Mouse (Mus musculus): ENCODE data around the gene Manba.
"Not testable (repeated sequence)": the region's sequence is repeated elsewhere in the genome, so short reads cannot be mapped to it uniquely, and the experiment has no call there.

Manba gene

GRCm38 (mm10) chr3:135484650-135485049 is 761 bp upstream of the Manba start:
- in situ Hi-C loops (cut with MboI; ENCODE audit: unreplicated experiment in 2 of 2): not testable (repeated sequence)

GRCm38 (mm10) chr3:135485900-135486241 is 460 bp downstream of the Manba start:
- in situ Hi-C loops (cut with MboI; ENCODE audit: unreplicated experiment in 2 of 2): no loop called here

GRCm38 (mm10) chr3:135486351-135486750 is 940 bp downstream of the Manba start:
- in situ Hi-C loops (cut with MboI; ENCODE audit: unreplicated experiment in 2 of 2): no loop called here

- in situ Hi-C loops (cut with MboI; ENCODE audit: unreplicated experiment in 2 of 2): no loop called here
These were observed 2.4 kb downstream of the Manba start for GRCm38 (mm10) chr3:135487803-135488202.

GRCm38 (mm10) chr3:135489865-135490520 is 4.6 kb downstream of the Manba start:
- in situ Hi-C loops (cut with MboI; ENCODE audit: unreplicated experiment in 2 of 2): no loop called here

- in situ Hi-C loops (cut with MboI; ENCODE audit: unreplicated experiment in 2 of 2): no loop called here
These were observed 5.7 kb downstream of the Manba start for GRCm38 (mm10) chr3:135491102-135491501.

GRCm38 (mm10) chr3:135493320-135493719 is 7.9 kb downstream of the Manba start:
- in situ Hi-C loops (cut with MboI; ENCODE audit: unreplicated experiment in 2 of 2): not testable (repeated sequence)

GRCm38 (mm10) chr3:135497956-135498355 is 12.5 kb downstream of the Manba start:
- in situ Hi-C loops (cut with MboI; ENCODE audit: unreplicated experiment in 2 of 2): not testable (repeated sequence)

- in situ Hi-C loops (cut with MboI; ENCODE audit: unreplicated experiment in 2 of 2): no loop called here
These were observed 13.5 kb downstream of the Manba start for GRCm38 (mm10) chr3:135498891-135499290.

- in situ Hi-C loops (cut with MboI; ENCODE audit: unreplicated experiment in 2 of 2): loop anchor here in 1 of 2 experiments (25.0 kb wide), 2 partner anchors 209 to 791 kb away; no protein-coding TSS in a partner anchor
These were observed 17.7 kb downstream of the Manba start for GRCm38 (mm10) chr3:135503160-135503559.

- in situ Hi-C loops (cut with MboI; ENCODE audit: unreplicated experiment in 2 of 2): loop anchor here (5.0 to 25.0 kb wide), 5 partner anchors 77 to 793 kb away; no protein-coding TSS in a partner anchor
These were observed 20.0 kb downstream of the Manba start for GRCm38 (mm10) chr3:135505369-135505909.

- in situ Hi-C loops (cut with MboI; ENCODE audit: unreplicated experiment in 2 of 2): loop anchor here (5.0 to 25.0 kb wide), 5 partner anchors 76 to 794 kb away; no protein-coding TSS in a partner anchor
These were observed 20.6 kb downstream of the Manba start for GRCm38 (mm10) chr3:135505916-135506482.

- in situ Hi-C loops (cut with MboI; ENCODE audit: unreplicated experiment in 2 of 2): loop anchor here (5.0 to 25.0 kb wide), 5 partner anchors 75 to 795 kb away; no protein-coding TSS in a partner anchor
These were observed 22.1 kb downstream of the Manba start for GRCm38 (mm10) chr3:135507506-135507905.

GRCm38 (mm10) chr3:135508191-135508590 is 22.8 kb downstream of the Manba start:
- in situ Hi-C loops (cut with MboI; ENCODE audit: unreplicated experiment in 2 of 2): loop anchor here (5.0 to 25.0 kb wide), 5 partner anchors 74 to 796 kb away; no protein-coding TSS in a partner anchor

- in situ Hi-C loops (cut with MboI; ENCODE audit: unreplicated experiment in 2 of 2): loop anchor here (5.0 to 25.0 kb wide), 4 partner anchors 72 to 798 kb away; no protein-coding TSS in a partner anchor
These were observed 25.0 kb downstream of the Manba start for GRCm38 (mm10) chr3:135510372-135510771.

- in situ Hi-C loops (cut with MboI; ENCODE audit: unreplicated experiment in 2 of 2): loop anchor here (5.0 to 25.0 kb wide), 4 partner anchors 71 to 799 kb away; no protein-coding TSS in a partner anchor
These were observed 26.3 kb downstream of the Manba start for GRCm38 (mm10) chr3:135511683-135512082.

GRCm38 (mm10) chr3:135513270-135513669 is 27.9 kb downstream of the Manba start:
- in situ Hi-C loops (cut with MboI; ENCODE audit: unreplicated experiment in 2 of 2): loop anchor here (5.0 to 25.0 kb wide), 4 partner anchors 69 to 801 kb away; no protein-coding TSS in a partner anchor

GRCm38 (mm10) chr3:135513800-135514425 is 28.5 kb downstream of the Manba start:
- in situ Hi-C loops (cut with MboI; ENCODE audit: unreplicated experiment in 2 of 2): loop anchor here (5.0 to 25.0 kb wide), 4 partner anchors 68 to 802 kb away; no protein-coding TSS in a partner anchor

- in situ Hi-C loops (cut with MboI; ENCODE audit: unreplicated experiment in 2 of 2): loop anchor here (10.0 to 25.0 kb wide), 3 partner anchors 197 to 803 kb away; no protein-coding TSS in a partner anchor
These were observed 29.8 kb downstream of the Manba start for GRCm38 (mm10) chr3:135515246-135515645.

- in situ Hi-C loops (cut with MboI; ENCODE audit: unreplicated experiment in 2 of 2): loop anchor here (10.0 to 25.0 kb wide), 3 partner anchors 195 to 805 kb away; no protein-coding TSS in a partner anchor
These were observed 31.5 kb downstream of the Manba start for GRCm38 (mm10) chr3:135516891-135517290.

GRCm38 (mm10) chr3:135518882-135519281 is 33.5 kb downstream of the Manba start:
- in situ Hi-C loops (cut with MboI; ENCODE audit: unreplicated experiment in 2 of 2): loop anchor here (10.0 to 25.0 kb wide), 3 partner anchors 193 to 807 kb away; no protein-coding TSS in a partner anchor

Data from v-Abl transformed pro-B cells (cell line).